Mouse (Mus musculus) CH12.LX (cell line): ENCODE results near the gene Ofcc1. TPM values are rescaled to one million over a fixed set of nuclear protein-coding genes. Genes with fewer than 3 reads are reported as not detected.

Source experiments
- DNase-seq: peaks from one replicate; pipeline ENCODE4 v3.0.0-alpha.2; 2013; ENCODE audit errors: extremely low read depth
- H3K27ac ChIP-seq: 2 replicates; pipeline ENCODE4 v1.5.1; 2012; ENCODE audit warnings: low read depth, mild to moderate bottlenecking, control low read depth, moderate library complexity; ENCODE audit not compliant: insufficient read depth
- H3K27me3 ChIP-seq: replicated peaks from 2 replicates; pipeline ENCODE3; 2012; ENCODE audit warnings: inconsistent platforms
- H3K36me3 ChIP-seq, 2 experiments: replicated peaks in 1 of 2; 2 replicates each; pipeline versions ENCODE3 to v1.6.1; 2012; ENCODE audit warnings: inconsistent platforms in 1 of 2, low read length in 1 of 2, mild to moderate bottlenecking in 1 of 2, mixed read lengths in 1 of 2, moderate library complexity in 1 of 2; ENCODE audit not compliant: control insufficient read depth in 1 of 2, insufficient read depth in 1 of 2
- H3K4me1 ChIP-seq, 2 experiments: 2 replicates each; pipeline ENCODE4 v1.6.1; 2012; ENCODE audit warnings: inconsistent platforms in 1 of 2, moderate library complexity in 1 of 2; ENCODE audit not compliant: insufficient read depth in 2 of 2, control insufficient read depth in 1 of 2
- H3K4me2 ChIP-seq: 2 replicates; pipeline ENCODE4 v1.6.1; 2012; ENCODE audit warnings: low read depth, mild to moderate bottlenecking, control low read depth; ENCODE audit not compliant: poor library complexity, insufficient read depth, severe bottlenecking
- H3K4me3 ChIP-seq, 3 experiments: fragments of 150-350 bp in 1 of 3; sonication (generic) in 1 of 3; replicated peaks in 1 of 3; 2 replicates each; pipeline versions ENCODE3 to v1.5.1; 2011 to 2012; ENCODE audit warnings: low read depth in 2 of 3, low read length in 2 of 3, mild to moderate bottlenecking in 2 of 3, moderate library complexity in 2 of 3, control low read depth in 1 of 3, improper control_type of control experiment in 1 of 3, inconsistent platforms in 1 of 3, mixed read lengths in 1 of 3; ENCODE audit not compliant: poor library complexity in 1 of 3
- H3K79me2 ChIP-seq: replicated peaks from 2 replicates; pipeline ENCODE4 v1.6.1; 2012; ENCODE audit warnings: mild to moderate bottlenecking, moderate library complexity; ENCODE audit not compliant: control insufficient read depth, poor library complexity, insufficient read depth, severe bottlenecking; ENCODE audit errors: extremely low read depth
- H3K9ac ChIP-seq: 2 replicates; pipeline ENCODE4 v1.6.1; 2012; ENCODE audit warnings: low read depth, mild to moderate bottlenecking, control low read depth, moderate library complexity; ENCODE audit not compliant: insufficient read depth
- H3K9me3 ChIP-seq: replicated peaks from 2 replicates; pipeline ENCODE3; 2012; ENCODE audit warnings: low read length, inconsistent platforms, mixed read lengths
- CHD1 ChIP-seq: IDR thresholded peaks from 2 replicates; pipeline ENCODE4 v1.6.1; 2012; ENCODE audit warnings: low read depth, low read length, improper control_type of control experiment, inconsistent platforms
- CHD2 ChIP-seq: IDR thresholded peaks from 2 replicates; pipeline ENCODE4 v1.6.1; 2011; ENCODE audit warnings: low read length, improper control_type of control experiment
- CTCF ChIP-seq, 2 experiments: IDR thresholded peaks in 1 of 2; conservative IDR thresholded peaks in 1 of 2; 2 replicates each; pipeline ENCODE4 v1.5.1; 2011 to 2012; ENCODE audit warnings: low read depth in 2 of 2, low read length in 2 of 2, improper control_type of control experiment in 1 of 2, inconsistent platforms in 1 of 2, mild to moderate bottlenecking in 1 of 2, moderate library complexity in 1 of 2
- ELF1 ChIP-seq: IDR thresholded peaks from 2 replicates; pipeline ENCODE4 v1.6.1; 2014; ENCODE audit warnings: low read depth, mild to moderate bottlenecking, inconsistent platforms, low read length, improper control_type of control experiment
- IRF4 ChIP-seq: IDR thresholded peaks from 2 replicates; pipeline ENCODE4 v1.6.1; 2014; ENCODE audit warnings: low read depth, mild to moderate bottlenecking, inconsistent platforms, low read length, improper control_type of control experiment
- JUN ChIP-seq: IDR thresholded peaks from 2 replicates; pipeline ENCODE4 v1.6.1; 2011; ENCODE audit warnings: low read depth, mild to moderate bottlenecking, low read length, improper control_type of control experiment, moderate library complexity; ENCODE audit not compliant: insufficient read depth
- JUND ChIP-seq: conservative IDR thresholded peaks from 2 replicates; pipeline ENCODE4 v1.6.1; 2011; ENCODE audit warnings: low read depth, low read length, improper control_type of control experiment
- KAT2A ChIP-seq: IDR thresholded peaks from 2 replicates; pipeline ENCODE4 v1.6.1; 2012; ENCODE audit warnings: low read length, improper control_type of control experiment, inconsistent platforms; ENCODE audit not compliant: insufficient replicate concordance
- MAFK ChIP-seq: IDR thresholded peaks from 2 replicates; pipeline ENCODE4 v1.6.1; 2011; ENCODE audit warnings: low read length, improper control_type of control experiment; ENCODE audit not compliant: insufficient replicate concordance
- MAX ChIP-seq: IDR thresholded peaks from 2 replicates; pipeline ENCODE4 v1.6.1; 2011; ENCODE audit warnings: low read length, improper control_type of control experiment
- MAZ ChIP-seq: IDR thresholded peaks from 2 replicates; pipeline ENCODE4 v1.6.1; 2012; ENCODE audit warnings: low read depth, mild to moderate bottlenecking, inconsistent platforms, low read length, improper control_type of control experiment, moderate library complexity
- MXI1 ChIP-seq: IDR thresholded peaks from 2 replicates; pipeline ENCODE4 v1.6.1; 2011; ENCODE audit warnings: mild to moderate bottlenecking, low read depth, low read length, improper control_type of control experiment
- NELFE ChIP-seq: IDR thresholded peaks from 2 replicates; pipeline ENCODE4 v1.6.1; 2011; ENCODE audit warnings: low read depth, low read length, improper control_type of control experiment
- NRF1 ChIP-seq: IDR thresholded peaks from 2 replicates; pipeline ENCODE4 v1.6.1; 2014; ENCODE audit warnings: low read depth, mild to moderate bottlenecking, inconsistent platforms, low read length, improper control_type of control experiment, moderate library complexity
- RAD21 ChIP-seq: IDR thresholded peaks from 2 replicates; pipeline ENCODE4 v1.6.1; 2011; ENCODE audit warnings: low read depth, mild to moderate bottlenecking, low read length, improper control_type of control experiment, moderate library complexity
- SMC3 ChIP-seq: IDR thresholded peaks from 2 replicates; pipeline ENCODE4 v1.6.1; 2011; ENCODE audit warnings: low read depth, low read length, improper control_type of control experiment
- TBP ChIP-seq: conservative IDR thresholded peaks from 2 replicates; pipeline ENCODE4 v1.6.1; 2011; ENCODE audit warnings: low read depth, low read length, improper control_type of control experiment
- TCF12 ChIP-seq: IDR thresholded peaks from 2 replicates; pipeline ENCODE4 v1.6.1; 2014; ENCODE audit warnings: low read depth, mild to moderate bottlenecking, inconsistent platforms, low read length, improper control_type of control experiment
- UBTF ChIP-seq: IDR thresholded peaks from 2 replicates; pipeline ENCODE4 v1.6.1; 2012; ENCODE audit warnings: low read depth, mild to moderate bottlenecking, inconsistent platforms, low read length, improper control_type of control experiment, moderate library complexity
- USF2 ChIP-seq: conservative IDR thresholded peaks from 2 replicates; pipeline ENCODE4 v1.6.1; 2011; ENCODE audit warnings: low read depth, low read length, improper control_type of control experiment
- ZC3H11A ChIP-seq: IDR thresholded peaks from 2 replicates; pipeline ENCODE4 v1.6.1; 2012; ENCODE audit warnings: low read depth, mild to moderate bottlenecking, inconsistent platforms, low read length, improper control_type of control experiment
- ZNF384 ChIP-seq: IDR thresholded peaks from 2 replicates; pipeline ENCODE4 v1.6.1; 2012; ENCODE audit warnings: low read depth, low read length, improper control_type of control experiment, inconsistent platforms
- dilution Hi-C: fragments of 300-500 bp; cut with MboI; formaldehyde crosslinking; loops from 2 replicates; pipeline ENCODE4 v1.14.3; 2020; ENCODE audit warnings: low sequenced_read_pairs; ENCODE audit not compliant: extremely low pct_unique_long_range_greater_than_20kb, extremely low pct_ligation_motif_present
- in situ Hi-C: fragments of 300-500 bp; cut with MboI; formaldehyde crosslinking; loops from 3 replicates; pipeline ENCODE4 v1.14.3; 2019; ENCODE audit warnings: low sequenced_read_pairs, low pct_ligation_motif_present, low pct_unique_long_range_greater_than_20kb, mixed read lengths
- polyA plus RNA-seq: library from polyadenylated mRNA; unstranded; fragments of >175 nt; gene quantifications from 2 replicates; pipeline ENCODE4 v1.2.1, GENCODE M21; 2012; ENCODE audit warnings: low read depth; ENCODE audit not compliant: insufficient read length
- total RNA-seq, 2 experiments: library from RNA; depleted of rRNA; stranded (reverse); fragments of 300-350 nt in 1 of 2; fragments of >200 nt in 1 of 2; gene quantifications; 2 replicates each; pipeline ENCODE4 v1.2.3; 2012 to 2014

Ofcc1 gene
- total and polyA plus RNA-seq, 3 experiments, result not detected

- in situ Hi-C loops, result no loop called here
Measured at GRCm38 (mm10) chr13:40022609-40023008, 338.6 kb downstream of the Ofcc1 start.

GRCm38 (mm10) chr13:40000236-40000635 is 361.0 kb downstream of the Ofcc1 start:
- in situ Hi-C loops (no loop called here), dilution Hi-C loops (no loop called here)

More at GRCm38 (mm10) chr13:40022609-40023008, 338.6 kb downstream of the Ofcc1 start:
- Histone ChIP-seq H3K4me3 (no peak overlapping the region), H3K4me2 (no peak overlapping the region), H3K9ac (no peak overlapping the region), H3K79me2 (no peaks in the 10 kb centered on the region), H3K27me3 (no peaks in the 10 kb centered on the region), H3K27ac (no peak overlapping the region), H3K4me1 (no peaks in the 10 kb centered on the region), H3K36me3 (no peaks in the 10 kb centered on the region), H3K9me3 (no peaks in the 10 kb centered on the region)
- dilution Hi-C loops, result no loop called here
- no peak for DNase-seq
- TF ChIP-seq KAT2A (no peak), MAZ (no peak), TCF12 (no peak), MXI1 (no peak), USF2 (no peak), MAFK (no peak), IRF4 (no peak), MAX (no peak)

More at GRCm38 (mm10) chr13:40000236-40000635, 361.0 kb downstream of the Ofcc1 start:
- no peak overlapping the region for H3K4me2 ChIP-seq
- no peak for DNase-seq
- H3K27ac ChIP-seq, result no peak overlapping the region
- no peaks in the 10 kb centered on the region for H3K27me3 ChIP-seq
- TF ChIP-seq TCF12, result no peak
- no peak for TF ChIP-seq UBTF
- no peak for TF ChIP-seq NRF1
- no peak for TF ChIP-seq RAD21
- TF ChIP-seq JUN, result no peak
- no peak for TF ChIP-seq JUND
- TF ChIP-seq MAX, result no peak
- TF ChIP-seq ELF1, result no peak
- no peak for TF ChIP-seq IRF4
- no peak for TF ChIP-seq ZNF384
- no peak for TF ChIP-seq ZC3H11A
- TF ChIP-seq CTCF (conservative IDR thresholded peaks at IDR 0.05 in 1 of 2, IDR thresholded peaks at IDR 0.05 in 1 of 2; ENCODE audit: low read depth in 2 of 2, low read length in 2 of 2), result no peak
- no peak for TF ChIP-seq SMC3
- TF ChIP-seq TBP, result no peak
- no peak for TF ChIP-seq USF2
- no peak for TF ChIP-seq CHD1
- TF ChIP-seq NELFE, result no peak
- no peak for TF ChIP-seq CHD2
- TF ChIP-seq MAFK, result no peak
- H3K9ac ChIP-seq, result no peak overlapping the region
- H3K79me2 ChIP-seq, result no peaks in the 10 kb centered on the region
- H3K4me3 ChIP-seq, result no peak overlapping the region
- H3K36me3 ChIP-seq, result no peaks in the 10 kb centered on the region
- H3K9me3 ChIP-seq, result no peaks in the 10 kb centered on the region
- peaks cover 0 to 8% of the 10 kb centered on the region in 2 experiments; a peak in 2 of 4 replicates for H3K4me1 ChIP-seq
